Mouse (Mus musculus): Measurements from ENCODE around the gene Ugt1a2.
A peak's percentile ranks its signal among the peaks of the same experiment; 100 is the strongest.
"Not testable (repeated sequence)": the region's sequence is repeated elsewhere in the genome, so short reads cannot be mapped to it uniquely, and the experiment has no call there.

The Ugt1a2 gene

GRCm38 (mm10) chr1:88200456-88200855 lies at the start of gene Ugt1a2:
Ugt1a2 (plus strand) TSS chr1:88200601.
- no peak for DNase-seq (ENCODE audit: low read depth, low spot score)

GRCm38 (mm10) chr1:88158430-88158829 lies 42.0 kb upstream of the Ugt1a2 start:
- no peak for DNase-seq (ENCODE audit: low read depth, low spot score)

GRCm38 (mm10) chr1:88165711-88166110 lies 34.7 kb upstream of the Ugt1a2 start, which contains the start of gene Ugt1a5:
Ugt1a5 (plus strand) TSS chr1:88166012.
- no peak for DNase-seq (ENCODE audit: low read depth, low spot score)

- not testable (repeated sequence) for DNase-seq (ENCODE audit: low read depth, low spot score)
Observed at GRCm38 (mm10) chr1:88172190-88172589, 28.2 kb upstream of the Ugt1a2 start.

GRCm38 (mm10) chr1:88179657-88180056 lies 20.7 kb upstream of the Ugt1a2 start:
- no peak for DNase-seq (ENCODE audit: low read depth, low spot score)

GRCm38 (mm10) chr1:88186325-88186935 lies 14.0 kb upstream of the Ugt1a2 start:
- no peak for DNase-seq (ENCODE audit: low read depth, low spot score)

GRCm38 (mm10) chr1:88192136-88192535 lies 8.3 kb upstream of the Ugt1a2 start:
- DNase-seq (ENCODE audit: low read depth, low spot score) = no peak

GRCm38 (mm10) chr1:88195687-88196086 lies 4.7 kb upstream of the Ugt1a2 start:
- no peak for DNase-seq (ENCODE audit: low read depth, low spot score)

GRCm38 (mm10) chr1:88197443-88197842 lies 3.0 kb upstream of the Ugt1a2 start:
- DNase-seq (ENCODE audit: low read depth, low spot score) = no peak

- DNase-seq (ENCODE audit: low read depth, low spot score) = no peak
Observed at GRCm38 (mm10) chr1:88199996-88200395, 405 bp upstream of the Ugt1a2 start.

GRCm38 (mm10) chr1:88205294-88205922 lies 5.0 kb downstream of the Ugt1a2 start, which contains the start of gene Dnajb3:
Dnajb3 (minus strand) TSS chr1:88205782.
- DNase-seq (ENCODE audit: low read depth, low spot score) = peak; percentile 27

GRCm38 (mm10) chr1:88206843-88207479 lies 6.6 kb downstream of the Ugt1a2 start:
- DNase-seq (ENCODE audit: low read depth, low spot score) = no peak

- DNase-seq (ENCODE audit: low read depth, low spot score) = peak; percentile 11
Observed at GRCm38 (mm10) chr1:88211812-88212211, 11.4 kb downstream of the Ugt1a2 start, which contains the start of gene Ugt1a1. Ugt1a1 (plus strand) TSS chr1:88211959.

GRCm38 (mm10) chr1:88212341-88213045 lies 12.1 kb downstream of the Ugt1a2 start:
- DNase-seq (ENCODE audit: low read depth, low spot score) = peak; percentile 14

GRCm38 (mm10) chr1:88213061-88213460 lies 12.7 kb downstream of the Ugt1a2 start:
- DNase-seq (ENCODE audit: low read depth, low spot score) = peak; percentile 2

GRCm38 (mm10) chr1:88213766-88214461 lies 13.5 kb downstream of the Ugt1a2 start:
- DNase-seq (ENCODE audit: low read depth, low spot score) = peak; percentile 23

- DNase-seq (ENCODE audit: low read depth, low spot score) = peak; percentile 17
Observed at GRCm38 (mm10) chr1:88214462-88214952, 14.1 kb downstream of the Ugt1a2 start.

- DNase-seq (ENCODE audit: low read depth, low spot score) = peak; percentile 11
Observed at GRCm38 (mm10) chr1:88215466-88216380, 15.3 kb downstream of the Ugt1a2 start.

- DNase-seq (ENCODE audit: low read depth, low spot score) = peak; percentile 4
Observed at GRCm38 (mm10) chr1:88216551-88216950, 16.1 kb downstream of the Ugt1a2 start.

- peak; percentile 3 for DNase-seq (ENCODE audit: low read depth, low spot score)
Observed at GRCm38 (mm10) chr1:88217144-88217543, 16.7 kb downstream of the Ugt1a2 start.

Measured in skeletal muscle tissue, adult 2 months (tissue).